Mouse (Mus musculus): ENCODE data around the gene Mrfap1. TPM values are rescaled to one million over a fixed set of nuclear protein-coding genes. Genes with fewer than 3 reads are reported as not detected.
"Not testable (repeated sequence)": the region's sequence is repeated elsewhere in the genome, so short reads cannot be mapped to it uniquely, and the experiment has no call there.

The Mrfap1 gene
- 100 to 1,000 TPM; 207 to 261 TPM for total RNA-seq (2021)
- long read RNA-seq, experiment 1, transcript Mrfap1-201 (2 exons, 1,648 nt), result major isoform, 147 of 205 reads
- long read RNA-seq, experiment 1, partial matches to known transcripts, result 0 of 205 reads
- long read RNA-seq, experiment 1, other reads (novel, unspliced or antisense), result 58 of 205 reads
- long read RNA-seq, experiment 2, transcript Mrfap1-201 (2 exons, 1,648 nt), result major isoform, 200 of 258 reads
- long read RNA-seq, experiment 2, partial matches to known transcripts, result 0 of 258 reads
- long read RNA-seq, experiment 2, other reads (novel, unspliced or antisense), result 58 of 258 reads

DNA sequence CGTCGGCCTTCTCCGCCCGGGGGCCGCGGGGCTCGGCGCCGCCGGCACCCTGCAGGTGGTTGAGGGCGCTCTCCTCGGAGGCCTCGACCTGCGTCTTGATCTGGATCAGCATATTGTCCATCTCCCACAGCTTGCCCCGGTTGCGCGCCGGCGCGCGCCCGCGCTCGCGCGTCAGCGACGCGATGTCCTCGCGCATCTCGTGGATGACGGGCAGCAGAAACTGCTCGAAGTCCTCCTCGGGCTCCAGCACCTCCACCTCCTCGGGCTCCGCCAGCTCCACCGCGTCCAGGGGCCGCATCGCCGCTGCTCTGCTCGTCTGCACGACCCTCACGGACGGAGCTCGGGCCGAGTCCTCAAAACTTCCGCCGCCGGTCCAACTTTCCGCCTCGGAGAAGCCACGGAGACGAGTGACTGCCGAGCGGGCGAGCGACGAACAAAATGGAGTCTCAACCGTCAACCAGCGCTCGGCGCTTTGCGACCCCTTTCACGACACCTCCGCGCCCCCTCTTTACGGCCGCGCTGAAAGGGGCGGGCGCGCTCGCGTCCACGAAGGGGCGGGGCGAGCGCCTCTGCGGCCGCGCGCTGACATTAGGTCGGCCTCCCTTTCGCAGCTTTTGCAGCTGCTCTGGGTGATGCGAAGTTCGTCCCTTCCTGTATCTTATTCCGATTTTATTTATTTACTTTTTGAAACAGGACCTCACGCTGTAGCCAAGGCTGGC is at the start of gene Mrfap1:
Gene Mrfap1, minus strand, starts transcription at position 477 of the 719 bp plus-strand sequence.
- intact Hi-C loops (cut with DNase I), result not testable (repeated sequence)
- Histone ChIP-seq H3K4me3 (peak within 1 kb of the TSS; percentile 81), H3K27ac (peak within 1 kb of the TSS; percentile 95)
- peak; percentile 96 for DNase-seq

DNA sequence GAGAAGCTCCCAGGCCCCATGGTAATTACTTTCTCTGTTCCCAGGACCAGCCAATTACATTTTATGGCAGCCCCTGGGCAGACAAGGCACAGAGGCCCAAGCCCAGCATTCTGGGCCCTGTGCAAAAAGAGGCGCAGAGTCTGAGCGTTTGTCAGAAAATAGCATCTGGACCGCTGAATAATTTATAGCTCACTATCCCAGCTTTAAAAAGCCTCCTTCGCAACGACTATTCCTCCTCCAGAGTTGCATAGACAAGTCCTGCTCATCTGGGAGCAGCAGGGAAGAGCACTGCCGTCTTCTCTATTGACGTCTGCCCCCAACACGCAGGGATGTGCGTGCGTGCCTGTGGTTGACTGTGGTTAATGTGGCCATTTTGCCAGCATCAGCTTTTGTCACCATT is 47.9 kb upstream of the Mrfap1 start:
- no peak overlapping the region for H3K4me3 ChIP-seq
- intact Hi-C loops (cut with DNase I), result no loop called here
- DNase-seq, result no peak
- TF ChIP-seq CTCF (IDR thresholded peaks at IDR 0.05), result no peak
- H3K27ac ChIP-seq, result no peak overlapping the region

DNA sequence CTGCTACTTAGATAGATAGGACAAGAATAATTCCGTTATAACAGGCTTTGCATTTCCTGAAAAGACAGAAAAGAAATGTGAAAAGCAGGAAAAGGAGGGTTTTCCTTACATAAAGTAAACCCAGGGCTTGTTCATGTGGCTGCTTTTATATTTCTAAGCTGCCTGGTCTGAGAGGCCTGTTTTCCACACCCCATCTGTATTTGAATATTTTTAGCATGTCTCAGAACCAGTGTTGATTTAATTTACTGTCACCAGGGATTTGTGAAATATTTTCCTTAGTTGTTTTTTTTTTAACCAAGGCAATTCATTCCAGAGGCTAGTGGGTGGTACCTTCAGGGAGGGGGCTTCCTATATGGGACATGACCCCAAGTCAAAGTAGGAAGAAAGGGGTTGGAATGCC is 45.1 kb upstream of the Mrfap1 start:
- no peak for DNase-seq
- H3K4me3 ChIP-seq, result no peak overlapping the region
- intact Hi-C loops (cut with DNase I), result no loop called here
- no peak overlapping the region for H3K27ac ChIP-seq
- TF ChIP-seq CTCF (IDR thresholded peaks at IDR 0.05), result no peak

DNA sequence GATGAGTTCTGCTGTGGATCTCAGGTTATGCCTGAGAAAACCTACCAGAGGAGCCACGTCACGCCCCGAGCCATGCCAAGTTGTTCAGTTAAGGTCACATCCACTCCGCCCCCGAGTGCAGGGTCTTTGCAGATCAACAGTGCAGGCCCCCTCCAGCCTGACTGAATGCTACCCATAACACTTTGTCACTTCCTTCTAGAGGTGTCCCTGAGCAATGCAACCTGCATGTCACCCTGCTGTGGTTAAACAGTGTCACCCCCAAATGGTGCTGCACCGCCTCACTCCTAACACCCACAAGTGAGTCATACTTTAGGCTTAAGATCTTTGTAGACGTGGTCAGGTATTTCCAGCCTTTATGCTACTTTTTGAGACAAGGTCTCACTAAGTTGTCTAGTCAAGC is 43.5 kb upstream of the Mrfap1 start:
- H3K27ac ChIP-seq, result no peak overlapping the region
- intact Hi-C loops (cut with DNase I), result no loop called here
- no peak overlapping the region for H3K4me3 ChIP-seq
- no peak for DNase-seq
- no peak for TF ChIP-seq CTCF (IDR thresholded peaks at IDR 0.05)

DNA sequence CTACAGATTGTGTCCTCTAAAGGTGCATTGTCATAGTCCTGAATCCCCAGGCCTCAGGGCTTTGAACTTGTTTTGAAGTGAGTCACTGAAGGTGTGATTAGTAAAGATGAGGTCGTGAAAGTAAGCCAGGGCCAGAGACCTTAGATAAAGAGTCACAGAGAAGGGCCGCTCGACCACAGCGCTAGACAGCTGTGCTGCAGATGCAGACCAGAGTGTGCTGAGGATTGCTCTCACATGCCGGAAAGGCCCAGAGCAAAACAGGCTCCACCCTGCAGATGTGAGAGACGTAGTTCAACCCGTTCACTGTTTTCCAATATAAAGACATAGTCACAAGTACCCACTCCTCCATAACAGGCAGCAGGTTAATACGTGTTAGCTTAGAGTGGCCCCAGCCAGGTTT is 43.0 kb upstream of the Mrfap1 start:
- no peak overlapping the region for H3K4me3 ChIP-seq
- no peak for DNase-seq
- intact Hi-C loops (cut with DNase I), result loop anchor here (10.0 kb wide), 2 partner anchors 115 to 155 kb away; no protein-coding TSS in a partner anchor
- TF ChIP-seq CTCF (IDR thresholded peaks at IDR 0.05), result no peak
- no peak overlapping the region for H3K27ac ChIP-seq

DNA sequence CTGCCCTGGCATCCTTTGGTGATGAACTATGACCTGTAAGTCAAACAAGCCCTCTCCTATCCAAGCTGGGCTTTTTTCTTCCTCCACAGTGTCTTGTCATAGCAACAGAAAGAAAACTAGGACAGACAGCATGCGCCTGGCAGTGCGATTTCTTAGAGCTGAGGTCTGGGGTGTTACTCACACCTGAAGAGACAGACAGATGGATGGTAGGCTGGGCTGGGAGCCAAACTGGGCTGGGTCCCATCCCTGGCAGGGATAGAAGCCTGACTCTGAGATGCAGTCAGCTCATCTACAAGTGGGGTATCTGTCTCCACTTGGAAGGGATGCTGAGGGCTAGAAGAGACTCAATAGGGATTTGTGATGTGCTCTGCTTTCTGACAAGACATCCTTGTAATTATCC is 42.5 kb upstream of the Mrfap1 start:
- intact Hi-C loops (cut with DNase I), result loop anchor here (10.0 kb wide), 2 partner anchors 116 to 156 kb away; no protein-coding TSS in a partner anchor
- DNase-seq, result no peak
- Histone ChIP-seq H3K27ac (no peak overlapping the region), H3K4me3 (no peak overlapping the region)
- TF ChIP-seq CTCF (IDR thresholded peaks at IDR 0.05), result no peak

DNA sequence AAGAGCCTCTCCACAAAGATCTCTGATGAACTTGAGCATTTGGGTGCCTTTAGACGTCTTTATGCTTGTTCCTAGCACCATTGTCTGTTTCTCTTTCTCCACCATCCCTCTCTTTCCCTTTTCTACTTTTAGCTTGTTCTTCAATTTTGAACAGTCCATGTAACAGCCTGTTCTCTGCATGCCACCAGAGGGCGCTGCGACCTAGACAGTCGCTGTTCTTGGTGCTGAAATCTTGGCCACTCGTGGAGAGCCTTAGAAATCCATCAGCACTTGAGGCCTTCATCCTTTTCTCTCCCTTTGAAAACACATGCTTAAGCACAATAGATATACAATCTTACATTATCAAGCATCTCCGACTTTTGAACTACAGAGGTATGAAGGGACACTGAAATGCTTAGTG is 39.4 kb upstream of the Mrfap1 start:
- TF ChIP-seq CTCF (IDR thresholded peaks at IDR 0.05), result peak; percentile 95
- Histone ChIP-seq H3K27ac (no peak overlapping the region), H3K4me3 (no peak overlapping the region)
- peak; percentile 65 for DNase-seq
- intact Hi-C loops (cut with DNase I), result loop anchor here (10.0 kb wide), 2 partner anchors 119 to 159 kb away; no protein-coding TSS in a partner anchor

DNA sequence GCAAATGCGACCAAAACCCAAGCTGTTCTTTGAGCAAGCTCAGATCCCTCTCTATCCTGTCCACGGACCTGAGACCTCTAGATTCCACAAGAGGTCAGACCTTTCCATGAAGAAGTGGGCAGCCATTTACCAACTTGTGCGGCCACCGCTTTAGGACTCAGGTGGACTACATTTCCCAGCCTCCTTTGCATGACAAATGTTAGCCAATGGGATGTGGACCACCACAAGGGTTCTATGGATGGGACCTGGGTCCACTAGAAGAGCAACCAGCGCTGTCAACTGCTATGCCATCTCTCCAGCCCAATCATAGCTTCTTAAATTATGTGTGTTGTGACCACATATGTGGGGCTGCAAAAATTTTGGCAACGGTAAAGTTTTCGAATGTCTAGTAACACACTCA is 34.7 kb upstream of the Mrfap1 start:
- Histone ChIP-seq H3K4me3 (no peak overlapping the region), H3K27ac (no peak overlapping the region)
- no peak for DNase-seq
- intact Hi-C loops (cut with DNase I), result loop anchor here (10.0 kb wide), 2 partner anchors 124 to 164 kb away; no protein-coding TSS in a partner anchor
- TF ChIP-seq CTCF (IDR thresholded peaks at IDR 0.05), result no peak

DNA sequence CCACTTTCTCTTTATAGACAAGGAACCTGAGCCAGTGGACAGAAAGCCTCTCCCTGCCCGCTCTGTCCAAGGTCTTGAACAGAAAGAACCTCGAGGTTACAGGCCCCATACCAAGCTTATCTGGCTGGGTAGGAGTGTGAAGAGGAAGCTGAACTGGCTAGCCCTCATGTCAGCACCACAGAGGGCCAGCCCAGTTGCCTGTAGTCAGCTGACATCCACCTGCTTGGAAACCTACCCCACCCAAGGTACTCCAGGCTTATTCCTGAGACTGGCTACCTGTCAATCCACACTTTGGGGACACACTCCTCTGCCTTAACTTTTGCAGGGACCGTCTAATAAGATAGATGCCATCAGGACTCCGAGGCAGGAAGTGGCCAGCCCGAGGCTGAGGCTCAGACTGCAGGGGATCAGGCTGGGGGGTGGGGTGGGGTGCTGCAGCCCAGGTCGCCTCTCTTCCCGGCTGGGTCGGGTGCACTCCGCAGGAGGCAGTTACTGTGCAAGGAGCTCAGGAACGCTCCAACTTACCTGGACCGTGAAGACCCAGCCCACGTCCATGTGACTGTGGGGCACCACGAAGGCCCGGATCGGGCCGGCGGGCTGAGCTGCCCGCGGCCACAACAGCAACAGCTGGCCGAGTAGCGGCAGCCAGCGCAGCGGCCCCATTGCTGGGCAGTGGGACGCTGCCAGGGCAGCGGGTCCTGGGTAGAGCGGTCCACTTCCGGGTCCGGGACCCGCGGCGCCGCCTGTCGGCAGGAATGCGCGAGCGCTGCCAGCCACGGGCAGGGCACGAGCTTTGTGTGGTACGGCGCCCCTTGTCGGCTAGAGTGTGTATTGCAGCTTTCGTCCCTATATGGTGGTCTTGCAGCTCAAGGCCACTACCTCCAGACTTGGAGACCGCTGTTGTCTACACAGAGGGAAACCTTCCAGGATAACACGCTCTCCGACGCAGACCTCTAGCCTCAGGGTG is 33.6 kb upstream of the Mrfap1 start, which contains the start of gene Man2b2:
Gene Man2b2, minus strand, starts transcription at position 741 of the 967 bp plus-strand sequence.
- intact Hi-C loops (cut with DNase I), result loop anchor here (10.0 kb wide), 2 partner anchors 125 to 165 kb away; no protein-coding TSS in a partner anchor
- H3K27ac ChIP-seq, result peak within 1 kb of the TSS; percentile 85

DNA sequence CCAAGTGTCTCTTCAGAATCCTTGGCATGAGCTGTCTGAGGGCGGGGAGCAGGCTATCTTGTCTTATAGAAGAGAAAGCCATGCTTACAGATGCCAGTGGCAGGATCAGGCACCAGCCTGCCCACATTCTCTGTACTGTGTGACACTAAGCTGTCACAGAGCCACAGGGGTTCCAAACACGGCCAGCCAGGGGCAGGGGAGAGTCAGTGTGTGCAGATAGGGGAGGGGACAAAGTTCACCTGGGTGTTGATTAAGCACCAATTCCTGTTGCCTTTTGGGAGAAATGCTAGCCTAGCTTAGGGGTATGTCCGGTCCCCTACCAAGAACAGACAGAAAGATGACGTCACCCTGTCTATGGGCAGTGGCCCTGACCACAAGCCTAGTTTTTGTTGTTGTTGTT is 32.5 kb upstream of the Mrfap1 start:
- DNase-seq, result no peak
- intact Hi-C loops (cut with DNase I), result no loop called here
- H3K4me3 ChIP-seq, result no peak overlapping the region

More for the DNA sequence above, 33.6 kb upstream of the Mrfap1 start, which contains the start of gene Man2b2:
- TF ChIP-seq CTCF (IDR thresholded peaks at IDR 0.05), result no peak; the same call in 1 of the 2 replicates
- H3K4me3 ChIP-seq, result peak within 1 kb of the TSS; percentile 95
- DNase-seq, result peak; percentile 93

DNA sequence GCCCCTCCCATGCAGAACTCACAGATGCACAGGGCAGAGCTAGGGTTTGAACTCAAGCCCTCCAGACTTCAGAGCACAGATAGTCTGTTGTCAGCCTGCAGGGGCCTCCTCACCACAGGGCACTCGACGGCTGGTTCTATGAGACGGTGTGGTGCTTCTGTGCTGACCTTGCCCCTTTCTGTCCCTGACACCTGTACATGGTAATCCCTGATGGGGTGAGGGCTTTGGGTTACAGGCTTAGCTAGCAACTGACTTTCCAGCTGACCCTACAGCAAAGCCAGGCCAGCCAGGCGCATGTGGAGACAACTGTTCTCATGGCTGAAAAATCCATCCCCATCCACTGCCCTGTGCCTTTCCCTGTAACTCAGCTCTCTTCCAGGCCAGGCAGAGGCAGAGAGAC is 26.3 kb upstream of the Mrfap1 start:
- intact Hi-C loops (cut with DNase I), result no loop called here
- Histone ChIP-seq H3K27ac (no peak overlapping the region), H3K4me3 (no peak overlapping the region)
- TF ChIP-seq CTCF (IDR thresholded peaks at IDR 0.05), result no peak
- DNase-seq, result no peak

More for the DNA sequence above, 32.5 kb upstream of the Mrfap1 start:
- no peak overlapping the region for H3K27ac ChIP-seq
- TF ChIP-seq CTCF (IDR thresholded peaks at IDR 0.05), result no peak

DNA sequence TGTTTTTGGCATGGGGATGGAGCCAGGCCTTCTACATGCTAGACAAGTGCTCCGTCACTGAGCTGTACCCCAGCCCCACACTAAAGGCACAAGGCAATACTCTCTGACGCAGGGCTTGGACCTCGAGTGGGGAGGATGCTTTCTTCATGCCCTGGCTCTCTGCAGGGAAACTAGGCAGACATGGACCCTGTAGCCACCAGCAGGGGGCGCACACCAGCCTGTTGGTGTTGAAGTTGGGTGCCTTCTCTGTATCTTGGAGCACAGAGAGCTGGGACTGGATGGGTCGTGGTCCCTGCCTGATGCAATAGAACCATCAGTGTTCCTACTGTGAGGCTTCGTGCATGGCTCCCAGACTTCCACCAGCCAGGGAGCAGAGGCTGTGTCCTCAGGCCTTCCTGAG is 23.6 kb upstream of the Mrfap1 start:
- Histone ChIP-seq H3K27ac (no peak overlapping the region), H3K4me3 (no peak overlapping the region)
- intact Hi-C loops (cut with DNase I), result no loop called here
- peak; percentile 73 for TF ChIP-seq CTCF (IDR thresholded peaks at IDR 0.05)
- DNase-seq, result peak; percentile 58

Measured in gastrocnemius, adult 2 months (tissue).